Mouse (Mus musculus) midbrain, embryonic 11.5 days (tissue): ENCODE data around the gene Tspyl3. TPM values are rescaled to one million over a fixed set of nuclear protein-coding genes. Genes with fewer than 3 reads are reported as not detected.
A peak's percentile ranks its signal among the peaks of the same experiment; 100 is the strongest.

ENCODE experiments used
- ATAC-seq: fragments of 200-750 bp; cut with Nextera tagmentation; 2 replicates; pipeline ENCODE4 v1.8.0; 2017; ENCODE audit warnings: moderate TSS enrichment, moderate library complexity; ENCODE audit not compliant: low FRiP score
- DNase-seq: peaks from one replicate; pipeline ENCODE4 v3.0.0; 2015; ENCODE audit warnings: low spot score; ENCODE audit errors: missing footprints
- H3K27ac ChIP-seq: fragments of 300-500 bp; sonication (generic); 2 replicates; pipeline ENCODE4 v1.5.1; 2014; ENCODE audit warnings: low read depth, low read length
- H3K27me3 ChIP-seq: fragments of 300-500 bp; sonication (generic); 2 replicates; pipeline ENCODE4 v1.6.1; 2014; ENCODE audit warnings: mild to moderate bottlenecking, low read length, moderate library complexity, mixed read lengths; ENCODE audit not compliant: control insufficient read depth, insufficient read depth
- H3K36me3 ChIP-seq: fragments of 300-500 bp; sonication (generic); 2 replicates; pipeline ENCODE4 v1.6.1; 2014; ENCODE audit warnings: mild to moderate bottlenecking, low read length, moderate library complexity, mixed read lengths; ENCODE audit not compliant: control insufficient read depth, insufficient read depth
- H3K4me1 ChIP-seq: fragments of 300-500 bp; sonication (generic); 2 replicates; pipeline ENCODE4 v1.6.1; 2014; ENCODE audit warnings: low read length; ENCODE audit not compliant: control insufficient read depth, insufficient read depth
- H3K4me2 ChIP-seq: fragments of 300-500 bp; sonication (generic); 2 replicates; pipeline ENCODE4 v1.6.1; 2014; ENCODE audit warnings: mild to moderate bottlenecking, moderate library complexity
- H3K4me3 ChIP-seq: fragments of 300-500 bp; sonication (generic); 2 replicates; pipeline ENCODE4 v1.5.1; 2014; ENCODE audit warnings: low read depth, low read length
- H3K9ac ChIP-seq: fragments of 300-500 bp; sonication (generic); 2 replicates; pipeline ENCODE4 v1.6.1; 2014; ENCODE audit warnings: low read length
- H3K9me3 ChIP-seq: fragments of 300-500 bp; sonication (generic); 2 replicates; pipeline ENCODE4 v1.6.1; 2016; ENCODE audit warnings: low read length; ENCODE audit not compliant: control insufficient read depth
- WGBS: fragments of 180-500 bp; shearing (Covaris S2); extraction: QIAGEN DNeasy Blood & Tissue Kit; methylation state at CpG from one replicate; pipeline ENCODE4 v1.1.7; 2014; 5-methylcytosine and 5-hydroxymethylcytosine counted together
- polyA plus RNA-seq: library from polyadenylated mRNA; unstranded; fragments of >200 nt; fragmentation: Nextera tagmentation; extraction: Ambion mirVana; gene quantifications from 2 replicates; pipeline ENCODE4 v1.2.1, GENCODE M21; 2014

Tspyl3 gene
- polyA plus RNA-seq, 1 experiment from 2014 or later: 6.2 TPM

DNA sequence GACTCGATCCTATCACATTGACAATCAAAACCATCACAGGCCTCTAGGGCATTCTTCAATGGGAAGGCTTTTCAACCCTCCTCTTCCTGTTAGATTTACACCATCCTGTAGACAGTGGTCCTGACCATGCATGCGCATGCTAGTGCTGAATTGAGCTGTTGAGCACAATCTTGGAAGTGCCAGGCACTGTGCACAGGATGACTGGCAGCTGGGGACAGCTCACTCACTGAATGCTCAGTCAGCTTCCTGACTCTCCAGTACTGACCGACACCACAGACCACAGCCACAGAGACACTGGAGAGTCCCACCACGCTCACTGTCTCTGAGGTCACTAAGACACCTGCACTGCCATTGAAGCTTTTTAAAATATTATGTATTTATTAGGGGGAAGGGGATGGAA is 9.8 kb downstream of the Tspyl3 start:
- no peak for DNase-seq
- H3K27ac ChIP-seq: no peak overlapping the region
- H3K4me2 ChIP-seq: no peak overlapping the region
- H3K36me3 ChIP-seq: no peaks in the 10 kb centered on the region
- no peak overlapping the region for H3K9ac ChIP-seq
- H3K4me3 ChIP-seq: no peak overlapping the region
- ATAC-seq: no peak
- no peaks in the 10 kb centered on the region for H3K27me3 ChIP-seq
- H3K9me3 ChIP-seq: no peaks in the 10 kb centered on the region
- WGBS: 85% methylated on average over 4 of the region's 4 CpGs
- no peaks in the 10 kb centered on the region for H3K4me1 ChIP-seq

DNA sequence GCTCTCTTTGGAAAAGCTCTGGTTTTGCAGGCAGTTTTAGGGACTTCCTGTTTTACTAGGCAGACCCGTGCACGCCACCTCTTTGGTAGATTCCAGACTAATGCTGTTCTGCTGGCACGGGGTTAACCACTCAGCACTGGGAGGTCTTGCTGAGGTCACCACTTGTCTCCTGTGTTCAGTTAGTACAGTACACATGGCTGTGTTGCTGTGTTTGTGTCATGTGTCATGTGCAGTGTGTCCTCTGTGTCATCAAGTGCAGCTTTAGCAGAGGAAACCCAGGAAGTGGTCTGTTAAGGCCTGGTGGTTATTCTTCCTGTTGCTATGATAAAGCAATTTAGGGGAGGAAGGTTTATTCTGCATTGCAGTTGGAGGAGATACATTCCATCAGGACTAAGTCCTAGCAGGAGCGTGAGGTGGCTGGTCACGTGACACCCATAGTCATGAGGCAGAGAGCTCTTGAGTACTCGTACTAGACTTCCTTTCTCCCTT is 10.4 kb downstream of the Tspyl3 start:
- Histone ChIP-seq H3K9ac (no peak overlapping the region), H3K27me3 (no peaks in the 10 kb centered on the region), H3K36me3 (no peaks in the 10 kb centered on the region), H3K4me1 (no peaks in the 10 kb centered on the region), H3K4me2 (no peak overlapping the region), H3K4me3 (no peak overlapping the region), H3K27ac (no peak overlapping the region), H3K9me3 (no peaks in the 10 kb centered on the region)
- ATAC-seq: no peak
- no peak for DNase-seq
- WGBS: 85% methylated on average over 6 of the region's 6 CpGs

DNA sequence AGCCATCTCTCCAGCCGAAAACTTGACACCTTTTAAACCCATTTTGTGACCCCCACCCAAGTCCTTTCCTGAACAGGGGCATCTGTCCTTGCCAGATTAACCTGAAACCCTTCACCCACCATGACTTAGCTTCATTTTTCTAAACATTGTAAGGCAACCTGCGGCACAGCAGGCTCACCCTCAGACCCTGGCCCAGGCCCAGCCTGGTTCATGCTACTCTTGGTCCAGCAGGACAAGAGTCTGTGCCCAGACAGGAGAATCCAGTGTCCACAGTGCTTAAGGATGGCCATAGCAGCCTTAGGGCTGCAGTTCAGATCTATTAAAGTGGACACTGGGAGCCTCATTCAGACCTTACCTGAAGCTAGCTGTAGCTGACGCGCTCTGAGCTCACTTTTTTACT is 11.9 kb downstream of the Tspyl3 start:
- Histone ChIP-seq H3K4me2 (no peak overlapping the region), H3K27me3 (no peaks in the 10 kb centered on the region)
- 91% methylated on average over 4 of the region's 4 CpGs for WGBS

DNA sequence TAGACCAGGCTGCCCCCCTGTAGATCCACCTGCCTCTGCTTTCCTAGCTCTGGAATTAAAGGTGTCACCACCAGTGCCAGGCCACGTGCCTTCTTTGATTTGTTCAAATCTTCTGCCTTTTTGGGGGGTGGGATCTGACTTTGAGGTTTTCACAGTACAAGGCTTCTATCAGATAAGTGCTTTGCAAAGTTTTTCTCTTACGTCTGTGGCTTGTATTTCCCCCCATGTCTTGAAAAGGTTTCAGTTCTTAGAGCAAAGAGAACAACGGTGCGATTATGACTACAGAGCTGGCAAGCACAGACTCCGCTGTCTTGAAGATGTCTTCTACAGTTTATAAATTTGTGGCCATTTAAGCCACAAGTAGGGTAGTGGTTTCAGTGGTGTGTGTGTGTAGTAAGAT is 13.8 kb downstream of the Tspyl3 start:
- Histone ChIP-seq H3K4me2 (no peak overlapping the region), H3K9me3 (no peaks in the 10 kb centered on the region), H3K27me3 (no peaks in the 10 kb centered on the region), H3K36me3 (peaks cover 15% of the 10 kb centered on the region), H3K27ac (no peak overlapping the region), H3K9ac (no peak overlapping the region), H3K4me1 (no peaks in the 10 kb centered on the region), H3K4me3 (no peak overlapping the region)
- 94% methylated on average over 5 of the region's 5 CpGs for WGBS
- no peak for DNase-seq
- ATAC-seq: no peak

More for the DNA sequence above, 11.9 kb downstream of the Tspyl3 start:
- no peak overlapping the region for H3K27ac ChIP-seq
- peaks cover 9% of the 10 kb centered on the region; the same call in 1 of the 2 replicates for H3K36me3 ChIP-seq
- no peak overlapping the region for H3K4me3 ChIP-seq
- H3K4me1 ChIP-seq: no peaks in the 10 kb centered on the region
- H3K9ac ChIP-seq: no peak overlapping the region
- no peak for DNase-seq
- no peaks in the 10 kb centered on the region for H3K9me3 ChIP-seq
- ATAC-seq: no peak

DNA sequence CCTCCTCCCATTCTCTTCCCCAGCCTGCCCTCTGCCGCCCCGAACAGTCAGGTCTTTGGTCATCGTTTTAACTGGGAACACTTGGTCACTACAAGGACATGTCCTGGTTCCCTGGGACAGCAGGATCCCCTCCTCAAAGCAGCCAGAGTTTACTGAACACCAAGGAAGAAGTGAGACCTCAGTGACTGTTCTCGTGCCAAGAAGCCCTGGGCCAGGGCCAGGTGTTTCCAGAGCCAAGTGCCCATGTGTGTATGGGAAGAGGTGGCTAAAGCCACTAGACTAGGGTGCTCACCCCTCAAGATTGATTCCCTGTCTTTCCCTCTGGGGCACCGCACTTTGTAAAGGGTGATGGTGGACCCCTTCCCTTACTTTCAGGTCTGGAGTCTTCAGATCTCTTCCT is 16.0 kb downstream of the Tspyl3 start:
- ATAC-seq (no peak), DNase-seq (no peak)
- Histone ChIP-seq H3K27me3 (no peaks in the 10 kb centered on the region), H3K27ac (no peak overlapping the region), H3K4me2 (no peak overlapping the region), H3K9me3 (no peaks in the 10 kb centered on the region), H3K36me3 (peaks cover 22% of the 10 kb centered on the region), H3K9ac (no peak overlapping the region), H3K4me3 (no peak overlapping the region), H3K4me1 (no peaks in the 10 kb centered on the region)
- 96% methylated on average over 5 of the region's 5 CpGs for WGBS

DNA sequence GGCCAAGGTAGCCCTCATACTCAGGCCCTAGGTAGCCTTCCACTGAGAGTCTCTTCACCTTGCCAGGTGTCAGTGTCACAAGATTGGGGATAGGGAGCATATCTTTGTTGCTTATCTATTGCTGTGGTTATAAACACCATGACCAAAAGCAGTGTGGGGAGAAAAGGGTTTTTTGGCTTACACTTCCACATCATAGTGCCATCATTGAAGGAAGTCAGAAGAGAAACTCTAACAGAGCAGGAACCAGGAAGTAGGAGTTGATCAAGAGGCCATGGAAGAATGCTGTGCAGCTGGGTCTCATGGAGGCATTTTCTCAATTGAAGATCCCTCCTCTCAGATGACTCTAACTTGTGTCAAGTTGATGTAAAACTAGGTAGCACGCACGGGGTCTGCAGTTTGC is 17.1 kb downstream of the Tspyl3 start:
- Histone ChIP-seq H3K4me3 (no peak overlapping the region), H3K9me3 (no peaks in the 10 kb centered on the region), H3K9ac (no peak overlapping the region), H3K36me3 (peaks cover 22% of the 10 kb centered on the region), H3K4me2 (no peak overlapping the region), H3K4me1 (no peaks in the 10 kb centered on the region), H3K27me3 (no peaks in the 10 kb centered on the region), H3K27ac (no peak overlapping the region)
- ATAC-seq (no peak), DNase-seq (peak; percentile 44)
- 100% methylated on average over 2 of the region's 2 CpGs for WGBS

DNA sequence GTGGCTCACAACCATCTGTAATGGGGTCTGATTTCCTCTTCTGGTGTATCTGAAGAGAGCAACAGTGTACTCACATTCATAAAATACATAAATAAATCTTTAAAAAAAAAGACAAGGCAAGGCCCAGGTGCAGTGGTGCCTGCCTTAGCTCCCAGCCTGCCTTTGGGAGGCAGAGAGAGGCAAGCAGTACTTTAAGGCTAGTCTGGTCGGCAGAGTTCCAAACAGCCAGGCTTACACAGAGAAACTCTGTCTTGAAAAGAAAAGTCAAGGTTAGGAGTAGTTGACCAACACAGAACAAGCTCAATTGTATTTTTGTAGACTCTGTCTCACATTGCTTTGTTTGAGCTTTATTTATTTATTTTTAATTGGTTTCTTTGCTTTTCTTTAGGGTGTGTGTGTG is 22.5 kb downstream of the Tspyl3 start:
- no peaks in the 10 kb centered on the region for H3K27me3 ChIP-seq
- no peak overlapping the region for H3K4me3 ChIP-seq
- no peak for ATAC-seq
- no peak overlapping the region for H3K4me2 ChIP-seq
- 58% methylated on average over 1 of the region's 1 CpGs for WGBS
- no peak overlapping the region for H3K9ac ChIP-seq
- H3K9me3 ChIP-seq: no peaks in the 10 kb centered on the region
- no peak for DNase-seq
- peaks cover 14% of the 10 kb centered on the region for H3K36me3 ChIP-seq
- H3K4me1 ChIP-seq: peaks cover 3% of the 10 kb centered on the region; the same call in 1 of the 2 replicates
- no peak overlapping the region for H3K27ac ChIP-seq

DNA sequence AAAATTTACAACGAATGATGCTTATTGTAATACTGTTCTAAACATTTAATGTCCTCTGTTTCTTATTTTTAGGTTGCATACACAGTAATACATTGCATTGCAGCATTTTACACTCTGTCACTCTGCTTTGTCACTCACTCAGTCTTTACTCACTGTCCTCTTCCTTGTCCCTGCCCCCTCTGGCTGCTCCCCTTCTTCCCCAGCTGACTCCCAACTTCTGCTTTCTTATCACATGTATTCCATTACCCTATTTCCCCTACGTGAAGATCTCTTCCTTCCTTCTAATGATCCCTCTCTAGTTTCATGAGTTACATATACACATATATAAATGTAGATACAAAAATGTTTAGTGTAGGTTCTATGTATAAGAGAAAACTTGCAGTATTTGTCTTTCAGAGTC is 26.1 kb downstream of the Tspyl3 start:
- Histone ChIP-seq H3K4me3 (no peak overlapping the region), H3K27ac (no peak overlapping the region), H3K4me2 (no peak overlapping the region), H3K9me3 (no peaks in the 10 kb centered on the region), H3K36me3 (peaks cover 18% of the 10 kb centered on the region; the same call in 1 of the 2 replicates), H3K9ac (no peak overlapping the region), H3K27me3 (no peaks in the 10 kb centered on the region), H3K4me1 (peaks cover 3% of the 10 kb centered on the region; the same call in 1 of the 2 replicates)
- DNase-seq (no peak), ATAC-seq (no peak)
- WGBS: 93% methylated on average over 2 of the region's 2 CpGs

DNA sequence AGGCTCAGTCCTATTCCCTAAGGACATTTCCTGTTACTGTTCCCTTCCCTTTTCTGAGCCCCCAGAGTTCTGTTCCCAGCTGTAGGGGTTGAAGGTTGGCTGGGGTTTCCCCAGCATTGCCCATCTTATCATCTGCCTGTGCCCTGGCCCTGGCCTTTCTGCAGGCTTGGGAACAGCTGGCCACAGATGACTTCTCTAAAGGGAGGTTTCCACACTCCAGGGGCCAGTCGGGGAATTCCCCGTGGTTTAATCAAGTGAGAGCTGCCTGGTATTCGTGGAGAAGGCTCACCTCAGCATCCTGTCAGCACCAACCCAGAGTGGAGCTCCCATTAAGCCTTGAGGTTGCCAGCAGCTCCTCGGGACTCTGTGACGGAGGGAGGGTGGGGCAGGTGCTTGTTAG is 26.8 kb downstream of the Tspyl3 start:
- no peak for ATAC-seq
- H3K36me3 ChIP-seq: peaks cover 21% of the 10 kb centered on the region; the same call in 1 of the 2 replicates

More for the DNA sequence above, 26.8 kb downstream of the Tspyl3 start:
- no peaks in the 10 kb centered on the region for H3K9me3 ChIP-seq
- no peak overlapping the region for H3K9ac ChIP-seq
- DNase-seq: no peak
- WGBS: 90% methylated on average over 5 of the region's 5 CpGs
- no peaks in the 10 kb centered on the region for H3K27me3 ChIP-seq
- H3K4me3 ChIP-seq: no peak overlapping the region
- peaks cover 3% of the 10 kb centered on the region; the same call in 1 of the 2 replicates for H3K4me1 ChIP-seq
- no peak overlapping the region for H3K27ac ChIP-seq
- H3K4me2 ChIP-seq: no peak overlapping the region
